Comparison of ENCODE assay signal across 10 mouse cellular contexts in genomic region chr12:17702257-17702943, GRCm38 (mm10). TPM values are rescaled to one million over a fixed set of nuclear protein-coding genes. Genes with fewer than 3 reads are reported as not detected.
A peak's percentile ranks its signal among the peaks of the same experiment; 100 is the strongest.
DNase-seq lines count a peak whose midpoint lies in the region; ATAC-seq lines count a peak whose summit lies in the region.
"Had no signal": no experiment of that assay in that cellular context is flagged by ENCODE, and none has a peak within 500 bp of the region (broad histone marks: within the 10 kb centered on the region; RNA-seq: fewer than 3 reads in every experiment).

No protein-coding gene starts in this region.

- H3K4me1 ChIP-seq in hindbrain, embryonic 13.5 days (replicated peaks): peaks cover 45% of the 10 kb centered on the region
- H3K4me1 ChIP-seq in hindbrain, embryonic 14.5 days (replicated peaks; ENCODE audit: control insufficient read depth, insufficient read depth, low read length): peaks cover 23% of the 10 kb centered on the region
- H3K4me1 ChIP-seq in kidney, embryonic 16.5 days (ENCODE audit: insufficient read depth, low read length): peaks cover 32% of the 10 kb centered on the region

- 71% methylated on average over 9 of the region's 9 CpGs for WGBS in hindbrain, embryonic 13.5 days
- 66% methylated on average over 9 of the region's 9 CpGs for WGBS in hindbrain, embryonic 14.5 days
- 46% methylated on average over 9 of the region's 9 CpGs for WGBS in kidney, embryonic 16.5 days

- H3K9me3 ChIP-seq in hindbrain, embryonic 13.5 days: no peaks in the 10 kb centered on the region
- no peaks in the 10 kb centered on the region for H3K9me3 ChIP-seq in hindbrain, embryonic 14.5 days (ENCODE audit: control insufficient read depth, low read length)
- H3K9me3 ChIP-seq in kidney, embryonic 16.5 days (ENCODE audit: low read length): no peaks in the 10 kb centered on the region

- H3K4me2 ChIP-seq in hindbrain, embryonic 13.5 days: no peak overlapping the region
- no peak overlapping the region for H3K4me2 ChIP-seq in hindbrain, embryonic 14.5 days (replicated peaks)
- no peak overlapping the region for H3K4me2 ChIP-seq in kidney, embryonic 16.5 days (replicated peaks; ENCODE audit: low read depth, low read length)

- no peak for DNase-seq in hindbrain, embryonic 14.5 days (ENCODE audit: low spot score)
- DNase-seq in brain, adult 2 months (ENCODE audit: low read depth, low spot score): peak; percentile 89
- DNase-seq in cerebellum, adult 9-10 months: peak; percentile 86
- no peak for DNase-seq in urinary bladder, postnatal 4 days (ENCODE audit: low spot score in 2 of 2)
- no peak for DNase-seq in adrenal gland, postnatal 14 days
- DNase-seq: adrenal gland, adult 8-10 months had no signal

- no peak for ATAC-seq in hindbrain, embryonic 13.5 days (ENCODE audit: low FRiP score)
- no peak for ATAC-seq in hindbrain, embryonic 14.5 days (ENCODE audit: low FRiP score)
- peak; percentile 20; the same call in 1 of the 2 replicates for ATAC-seq in kidney, embryonic 16.5 days (ENCODE audit: low FRiP score, low TSS enrichment)
- ATAC-seq in megakaryocyte progenitor cell, adult 5-6 weeks (replicated peaks; ENCODE audit: poor library complexity): no peak

- no peaks in the 10 kb centered on the region for H3K36me3 ChIP-seq in hindbrain, embryonic 13.5 days
- H3K36me3 ChIP-seq in hindbrain, embryonic 14.5 days (replicated peaks; ENCODE audit: control insufficient read depth, insufficient read depth): no peaks in the 10 kb centered on the region
- no peaks in the 10 kb centered on the region for H3K36me3 ChIP-seq in kidney, embryonic 16.5 days (ENCODE audit: insufficient read depth, low read length)

- no peaks in the 10 kb centered on the region for H3K27me3 ChIP-seq in hindbrain, embryonic 13.5 days
- no peaks in the 10 kb centered on the region for H3K27me3 ChIP-seq in hindbrain, embryonic 14.5 days (ENCODE audit: control insufficient read depth, insufficient read depth, low read length)
- H3K27me3 ChIP-seq in kidney, embryonic 16.5 days (ENCODE audit: insufficient read depth, low read length): no peaks in the 10 kb centered on the region

- H3K4me3 ChIP-seq in hindbrain, embryonic 13.5 days: no peak overlapping the region
- H3K4me3 ChIP-seq in hindbrain, embryonic 14.5 days (replicated peaks; ENCODE audit: low read length): no peak overlapping the region
- no peak overlapping the region for H3K4me3 ChIP-seq in kidney, embryonic 16.5 days (ENCODE audit: low read length)

- no peak overlapping the region for H3K9ac ChIP-seq in hindbrain, embryonic 13.5 days
- no peak overlapping the region for H3K9ac ChIP-seq in hindbrain, embryonic 14.5 days
- no peak overlapping the region for H3K9ac ChIP-seq in kidney, embryonic 16.5 days (replicated peaks; ENCODE audit: low read length)

- H3K27ac ChIP-seq in hindbrain, embryonic 13.5 days: peak overlapping the region; percentile 44; the same call in 1 of the 2 replicates
- H3K27ac ChIP-seq in hindbrain, embryonic 14.5 days: no peak overlapping the region
- H3K27ac ChIP-seq in kidney, embryonic 16.5 days (ENCODE audit: low read length): peak overlapping the region; percentile 69
- H3K27ac ChIP-seq: macrophage had no signal

RNA-seq across cellular contexts. Expression of gene Hpcal1, which starts 11.7 kb away (rescaled TPM):
- 77.6 and 79.9 TPM in 2 replicates for polyA plus RNA-seq in hindbrain, embryonic 13.5 days (2015; fragmentation: Nextera tagmentation; extraction: Ambion mirVana)
- 125 and 133 TPM in 2 replicates for polyA plus RNA-seq in hindbrain, embryonic 14.5 days (2014; fragmentation: Nextera tagmentation; extraction: Ambion mirVana)
- polyA plus RNA-seq in kidney, embryonic 16.5 days (2015; fragmentation: Nextera tagmentation; extraction: Ambion mirVana): 59.3 and 62.0 TPM in 2 replicates
- 55.6 and 65.0 TPM in 2 replicates for total RNA-seq in megakaryocyte progenitor cell, adult 5-6 weeks (2015)
- 18.6 and 21.9 TPM in 2 replicates for total RNA-seq in megakaryocyte progenitor cell, adult 5-6 weeks (2017)
- total RNA-seq in adrenal gland, postnatal 14 days (2021): 26.8 and 33.4 TPM in 2 replicates

Comparison
In these comparisons a context has a peak if more than half of its experiments do, and no peak if none do; other contexts are left out.
1. DNase-seq: peak in brain, adult 2 months (single experiment) and cerebellum, adult 9-10 months (single experiment); none in hindbrain, embryonic 14.5 days (single experiment), urinary bladder, postnatal 4 days (0 of 2) and adrenal gland, postnatal 14 days (single experiment).